Mouse (Mus musculus) kidney, embryonic 16.5 days (tissue): ENCODE results near the gene Srp68. TPM values are rescaled to one million over a fixed set of nuclear protein-coding genes. Genes with fewer than 3 reads are reported as not detected.
"Not testable (repeated sequence)": the region's sequence is repeated elsewhere in the genome, so short reads cannot be mapped to it uniquely, and the experiment has no call there.

Experiments used
- ATAC-seq: fragments of 200-750 bp; cut with Nextera tagmentation; 2 replicates; pipeline ENCODE4 v1.8.0; 2017; ENCODE audit warnings: moderate TSS enrichment; ENCODE audit not compliant: low FRiP score, low TSS enrichment
- H3K27ac ChIP-seq: fragments of 300-500 bp; sonication (generic); 2 replicates; pipeline ENCODE4 v1.5.1; 2014; ENCODE audit warnings: low read length
- H3K27me3 ChIP-seq: fragments of 300-500 bp; sonication (generic); 2 replicates; pipeline ENCODE4 v1.6.1; 2014; ENCODE audit warnings: low read length, control low read depth, mixed read lengths; ENCODE audit not compliant: insufficient read depth
- H3K36me3 ChIP-seq: fragments of 300-500 bp; sonication (generic); 2 replicates; pipeline ENCODE4 v1.6.1; 2014; ENCODE audit warnings: low read length, control low read depth, mixed read lengths; ENCODE audit not compliant: insufficient read depth
- H3K4me1 ChIP-seq: fragments of 300-500 bp; sonication (generic); 2 replicates; pipeline ENCODE4 v1.6.1; 2014; ENCODE audit warnings: low read length, control low read depth, mixed read lengths; ENCODE audit not compliant: insufficient read depth
- H3K4me2 ChIP-seq: fragments of 300-500 bp; sonication (generic); replicated peaks from 2 replicates; pipeline ENCODE4 v1.6.1; 2014; ENCODE audit warnings: low read depth, low read length
- H3K4me3 ChIP-seq: fragments of 300-500 bp; sonication (generic); 2 replicates; pipeline ENCODE4 v1.5.1; 2014; ENCODE audit warnings: mild to moderate bottlenecking, low read length
- H3K9ac ChIP-seq: fragments of 300-500 bp; sonication (generic); replicated peaks from 2 replicates; pipeline ENCODE4 v1.6.1; 2014; ENCODE audit warnings: low read length
- H3K9me3 ChIP-seq: fragments of 300-500 bp; sonication (generic); 2 replicates; pipeline ENCODE4 v1.6.1; 2016; ENCODE audit warnings: low read length, control low read depth
- WGBS: fragments of 180-500 bp; shearing (Covaris S2); extraction: QIAGEN DNeasy Blood & Tissue Kit; methylation state at CpG from one replicate; pipeline ENCODE4 v1.1.7; 2014; 5-methylcytosine and 5-hydroxymethylcytosine counted together
- polyA plus RNA-seq: library from polyadenylated mRNA; unstranded; fragments of >200 nt; fragmentation: Nextera tagmentation; extraction: Ambion mirVana; gene quantifications from 2 replicates; pipeline ENCODE4 v1.2.1, GENCODE M21; 2015

Gene Srp68
- polyA plus RNA-seq, 1 experiment from 2014 or later: 96.7 TPM

GRCm38 (mm10) chr11:116285770-116286191 lies 11.8 kb upstream of the Srp68 start:
- Histone ChIP-seq H3K9ac (no peak overlapping the region), H3K4me3 (no peak overlapping the region), H3K27ac (peak overlapping the region; percentile 19; the same call in 1 of the 2 replicates), H3K9me3 (0 out of 2 replicates have a peak, but pooled peaks cover 7% of the 10 kb centered on the region), H3K36me3 (peaks cover 24% of the 10 kb centered on the region), H3K27me3 (peaks cover 46% of the 10 kb centered on the region), H3K4me2 (no peak overlapping the region), H3K4me1 (peaks cover 21% of the 10 kb centered on the region)
- WGBS: 34% methylated on average over 7 of the region's 7 CpGs
- ATAC-seq: peak; percentile 72; the same call in 1 of the 2 replicates

- H3K9ac ChIP-seq: no peak overlapping the region
- H3K4me1 ChIP-seq: peaks cover 22% of the 10 kb centered on the region
- no peak overlapping the region for H3K4me3 ChIP-seq
- no peak overlapping the region for H3K4me2 ChIP-seq
- H3K9me3 ChIP-seq: 0 out of 2 replicates have a peak, but pooled peaks cover 7% of the 10 kb centered on the region
- H3K27ac ChIP-seq: no peak overlapping the region
- peaks cover 59% of the 10 kb centered on the region for H3K27me3 ChIP-seq
- H3K36me3 ChIP-seq: peaks cover 10% of the 10 kb centered on the region
- no peak for ATAC-seq
- 29% methylated on average over 6 of the region's 6 CpGs for whole genome bisulfite sequencing
Observed at GRCm38 (mm10) chr11:116283982-116284381, 10.0 kb upstream of the Srp68 start.

DNA sequence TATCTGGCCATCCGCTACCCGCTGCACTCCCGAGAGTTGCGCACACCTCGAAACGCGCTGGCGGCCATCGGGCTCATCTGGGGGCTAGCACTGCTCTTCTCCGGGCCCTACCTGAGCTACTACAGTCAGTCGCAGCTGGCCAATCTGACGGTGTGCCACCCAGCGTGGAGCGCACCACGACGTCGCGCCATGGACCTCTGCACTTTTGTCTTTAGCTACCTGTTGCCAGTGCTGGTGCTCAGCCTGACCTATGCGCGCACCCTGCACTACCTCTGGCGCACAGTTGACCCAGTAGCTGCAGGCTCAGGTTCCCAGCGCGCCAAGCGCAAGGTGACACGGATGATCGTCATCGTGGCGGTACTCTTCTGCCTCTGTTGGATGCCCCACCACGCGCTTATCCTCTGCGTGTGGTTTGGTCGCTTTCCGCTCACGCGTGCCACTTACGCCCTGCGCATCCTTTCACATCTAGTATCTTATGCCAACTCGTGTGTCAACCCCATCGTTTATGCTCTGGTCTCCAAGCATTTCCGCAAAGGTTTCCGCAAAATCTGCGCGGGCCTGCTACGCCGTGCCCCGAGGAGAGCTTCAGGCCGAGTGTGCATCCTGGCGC lies 9.0 kb upstream of the Srp68 start:
- peaks cover 59% of the 10 kb centered on the region for H3K27me3 ChIP-seq
- no peak overlapping the region for H3K9ac ChIP-seq
- H3K9me3 ChIP-seq: 0 out of 2 replicates have a peak, but pooled peaks cover 7% of the 10 kb centered on the region
- 8% methylated on average over 48 of the region's 48 CpGs for WGBS
- H3K4me2 ChIP-seq: no peak overlapping the region; the same call in 1 of the 2 replicates
- no peak overlapping the region for H3K27ac ChIP-seq
- ATAC-seq: no peak
- H3K4me3 ChIP-seq: peak overlapping the region; percentile 24; the same call in 1 of the 2 replicates
- peaks cover 22% of the 10 kb centered on the region for H3K4me1 ChIP-seq
- 0 out of 2 replicates have a peak, but pooled peaks cover under 1% of the 10 kb centered on the region for H3K36me3 ChIP-seq

DNA sequence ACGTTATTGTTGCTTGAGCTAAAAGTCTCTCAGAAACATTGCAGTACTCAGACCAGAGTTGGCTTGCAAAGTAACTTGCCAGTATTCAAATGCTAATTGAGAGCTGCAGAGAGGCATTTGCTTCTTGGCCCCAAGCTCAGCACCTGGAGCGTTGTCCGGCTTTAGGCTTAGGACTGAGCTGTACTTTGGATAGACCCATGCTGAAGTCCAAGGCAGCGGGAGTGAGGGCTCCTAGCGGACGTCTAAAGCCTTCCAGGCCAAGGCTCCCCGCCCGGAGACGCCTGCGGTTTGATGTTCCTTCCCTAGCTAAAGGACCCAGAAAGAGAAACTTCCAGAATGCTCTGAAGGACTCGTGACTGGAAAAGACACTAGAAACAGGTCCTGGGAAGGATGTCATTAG lies 8.1 kb upstream of the Srp68 start:
- no peak overlapping the region for H3K27ac ChIP-seq
- no peaks in the 10 kb centered on the region for H3K36me3 ChIP-seq
- H3K9me3 ChIP-seq: 0 out of 2 replicates have a peak, but pooled peaks cover 7% of the 10 kb centered on the region
- H3K4me3 ChIP-seq: peak overlapping the region; percentile 16; the same call in 1 of the 2 replicates
- H3K4me2 ChIP-seq: no peak overlapping the region; the same call in 1 of the 2 replicates
- peaks cover 22% of the 10 kb centered on the region for H3K4me1 ChIP-seq
- ATAC-seq: no peak
- H3K27me3 ChIP-seq: peaks cover 59% of the 10 kb centered on the region
- WGBS: under 1% methylated on average over 11 of the region's 11 CpGs
- no peak overlapping the region for H3K9ac ChIP-seq

- Histone ChIP-seq H3K4me2 (peak overlapping the region; percentile 51), H3K27ac (no peak overlapping the region), H3K9me3 (0 out of 2 replicates have a peak, but pooled peaks cover 7% of the 10 kb centered on the region), H3K9ac (peak overlapping the region; percentile 37), H3K4me3 (peak overlapping the region; percentile 28), H3K36me3 (no peaks in the 10 kb centered on the region), H3K4me1 (peaks cover 22% of the 10 kb centered on the region), H3K27me3 (peaks cover 59% of the 10 kb centered on the region)
- 1% methylated on average over 18 of the region's 18 CpGs for WGBS
- ATAC-seq: no peak
Observed at GRCm38 (mm10) chr11:116281671-116282070, 7.7 kb upstream of the Srp68 start.

GRCm38 (mm10) chr11:116280751-116281663 lies 7.0 kb upstream of the Srp68 start, which contains the start of gene Galr2:
Gene Galr2, plus strand, starts transcription at chr11:116280939.
- 0 out of 2 replicates have a peak, but pooled peaks cover 7% of the 10 kb centered on the region for H3K9me3 ChIP-seq
- H3K4me1 ChIP-seq: peaks cover 22% of the 10 kb centered on the region
- H3K27me3 ChIP-seq: peaks cover 59% of the 10 kb centered on the region
- H3K9ac ChIP-seq: peak within 1 kb of the TSS; percentile 37
- peak within 1 kb of the TSS; percentile 51 for H3K4me2 ChIP-seq
- H3K4me3 ChIP-seq: peak within 1 kb of the TSS; percentile 28
- no peak for ATAC-seq
- H3K36me3 ChIP-seq: no peaks in the 10 kb centered on the region
- H3K27ac ChIP-seq: no peak within 1 kb of the TSS
- WGBS: 5% methylated on average over 48 of the region's 48 CpGs

- not testable (repeated sequence) for H3K9me3 ChIP-seq, H3K9ac ChIP-seq, H3K4me2 ChIP-seq, H3K27ac ChIP-seq, H3K4me3 ChIP-seq, ATAC-seq, H3K36me3 ChIP-seq
- Histone ChIP-seq H3K4me1 (peaks cover 30% of the 10 kb centered on the region), H3K27me3 (peaks cover 27% of the 10 kb centered on the region)
- 97% methylated on average over 1 of the region's 1 CpGs for WGBS
Observed at GRCm38 (mm10) chr11:116277184-116277583, 3.2 kb upstream of the Srp68 start.

GRCm38 (mm10) chr11:116273469-116274044 lies 460 bp downstream of the Srp68 start:
- WGBS: 0% methylated on average over 34 of the region's 39 CpGs
- Histone ChIP-seq H3K4me1 (peaks cover 22% of the 10 kb centered on the region), H3K27me3 (no peaks in the 10 kb centered on the region), H3K36me3 (peaks cover 21% of the 10 kb centered on the region), H3K27ac (peak overlapping the region; percentile 84), H3K4me3 (peak overlapping the region; percentile 82), H3K9me3 (no peaks in the 10 kb centered on the region), H3K4me2 (peak overlapping the region; percentile 74), H3K9ac (peak overlapping the region; percentile 93)
- ATAC-seq: 0 out of 2 replicates have a peak, but pooled peaks have one; percentile 30
